Mouse (Mus musculus): ENCODE measurements at regions not wholly inside any gene's neighbourhood (a gene's known extent, or its start where the extent isn't known, plus 50 kb on each side); places are given as distances from the start of the nearest gene placed in this dataset.

GRCm38 (mm10) chr1:42418233-42418632 lies 277.3 kb upstream of the Pou3f3 start:
- Histone ChIP-seq H3ac (ENCODE audit: control insufficient read depth, insufficient read length) (no peak overlapping the region), H3K4me2 (ENCODE audit: low read depth) (no peak overlapping the region), H3K79me2 (ENCODE audit: control insufficient read depth, insufficient read depth) (no peaks in the 10 kb centered on the region), H3K4me3 (no peak overlapping the region), H3K27me3 (ENCODE audit: control insufficient read depth, insufficient read depth, insufficient read length) (no peaks in the 10 kb centered on the region), H3K36me3 (ENCODE audit: control insufficient read depth, insufficient read depth) (no peaks in the 10 kb centered on the region)
- no peak for TF ChIP-seq CEBPB (IDR thresholded peaks at IDR 0.05; ENCODE audit: insufficient read depth, poor library complexity, severe bottlenecking)
- TF ChIP-seq SRF (IDR thresholded peaks at IDR 0.05; ENCODE audit: control insufficient read depth, insufficient read length, low read depth), result no peak
- no peak for TF ChIP-seq E2F4 (IDR thresholded peaks at IDR 0.05; ENCODE audit: insufficient read depth)
- TF ChIP-seq USF1 (IDR thresholded peaks at IDR 0.05; ENCODE audit: low read depth), result no peak
- TF ChIP-seq MAX (IDR thresholded peaks at IDR 0.05; ENCODE audit: low read depth), result no peak
- no peak for TF ChIP-seq TCF12 (IDR thresholded peaks at IDR 0.05; ENCODE audit: insufficient read depth, poor library complexity, severe bottlenecking)
- TF ChIP-seq REST (IDR thresholded peaks at IDR 0.05; ENCODE audit: insufficient read depth, insufficient read length), result no peak
- no peak for TF ChIP-seq MYOD1 (IDR thresholded peaks at IDR 0.05; ENCODE audit: control insufficient read depth in 1 of 3, insufficient read length in 2 of 3, low read depth in 2 of 3)
- TF ChIP-seq TCF3 (IDR thresholded peaks at IDR 0.05; ENCODE audit: insufficient read length, low read depth), result no peak
- TF ChIP-seq POLR2AphosphoS2 (IDR thresholded peaks at IDR 0.05; ENCODE audit: insufficient read length, low read depth), result no peak
- no peak for TF ChIP-seq MYOG (IDR thresholded peaks at IDR 0.05; ENCODE audit: control insufficient read depth in 1 of 3, insufficient read depth in 1 of 3, insufficient read length in 2 of 3, low read depth in 2 of 3)
- TF ChIP-seq POLR2A (IDR thresholded peaks at IDR 0.05; ENCODE audit: insufficient read length, low read depth), result no peak

- H3K4me2 ChIP-seq (ENCODE audit: low read depth), result no peak overlapping the region
- no peak overlapping the region for H3ac ChIP-seq (ENCODE audit: control insufficient read depth, insufficient read length)
- TF ChIP-seq MYOG (IDR thresholded peaks at IDR 0.05; ENCODE audit: control insufficient read depth in 1 of 3, insufficient read depth in 1 of 3, insufficient read length in 2 of 3, low read depth in 2 of 3), result no peak
- TF ChIP-seq E2F4 (IDR thresholded peaks at IDR 0.05; ENCODE audit: insufficient read depth), result no peak
- no peak for TF ChIP-seq POLR2AphosphoS2 (IDR thresholded peaks at IDR 0.05; ENCODE audit: insufficient read length, low read depth)
- no peak for TF ChIP-seq TCF3 (IDR thresholded peaks at IDR 0.05; ENCODE audit: insufficient read length, low read depth)
- TF ChIP-seq TCF12 (IDR thresholded peaks at IDR 0.05; ENCODE audit: insufficient read depth, poor library complexity, severe bottlenecking), result no peak
- no peak for TF ChIP-seq POLR2A (IDR thresholded peaks at IDR 0.05; ENCODE audit: insufficient read length, low read depth)
- no peak for TF ChIP-seq CEBPB (IDR thresholded peaks at IDR 0.05; ENCODE audit: insufficient read depth, poor library complexity, severe bottlenecking)
- TF ChIP-seq MAX (IDR thresholded peaks at IDR 0.05; ENCODE audit: low read depth), result no peak
- TF ChIP-seq REST (IDR thresholded peaks at IDR 0.05; ENCODE audit: insufficient read depth, insufficient read length), result no peak
- TF ChIP-seq USF1 (IDR thresholded peaks at IDR 0.05; ENCODE audit: low read depth), result no peak
- TF ChIP-seq SRF (IDR thresholded peaks at IDR 0.05; ENCODE audit: control insufficient read depth, insufficient read length, low read depth), result no peak
- TF ChIP-seq MYOD1 (IDR thresholded peaks at IDR 0.05; ENCODE audit: control insufficient read depth in 1 of 3, insufficient read length in 2 of 3, low read depth in 2 of 3), result no peak
- H3K27me3 ChIP-seq (ENCODE audit: control insufficient read depth, insufficient read depth, insufficient read length), result no peaks in the 10 kb centered on the region
- H3K36me3 ChIP-seq (ENCODE audit: control insufficient read depth, insufficient read depth), result no peaks in the 10 kb centered on the region
- no peak overlapping the region for H3K4me3 ChIP-seq
- H3K79me2 ChIP-seq (ENCODE audit: control insufficient read depth, insufficient read depth), result no peaks in the 10 kb centered on the region
These were observed 259.1 kb upstream of the Pou3f3 start for GRCm38 (mm10) chr1:42436366-42436998.

GRCm38 (mm10) chr1:42468365-42468764 lies 227.2 kb upstream of the Pou3f3 start:
- no peak overlapping the region for H3ac ChIP-seq (ENCODE audit: control insufficient read depth, insufficient read length)
- no peaks in the 10 kb centered on the region for H3K36me3 ChIP-seq (ENCODE audit: control insufficient read depth, insufficient read depth)
- no peak overlapping the region for H3K4me2 ChIP-seq (ENCODE audit: low read depth)
- no peak overlapping the region for H3K4me3 ChIP-seq
- TF ChIP-seq USF1 (IDR thresholded peaks at IDR 0.05; ENCODE audit: low read depth) (no peak), CEBPB (IDR thresholded peaks at IDR 0.05; ENCODE audit: insufficient read depth, poor library complexity, severe bottlenecking) (no peak), E2F4 (IDR thresholded peaks at IDR 0.05; ENCODE audit: insufficient read depth) (no peak), TCF12 (IDR thresholded peaks at IDR 0.05; ENCODE audit: insufficient read depth, poor library complexity, severe bottlenecking) (no peak), SRF (IDR thresholded peaks at IDR 0.05; ENCODE audit: control insufficient read depth, insufficient read length, low read depth) (no peak), TCF3 (IDR thresholded peaks at IDR 0.05; ENCODE audit: insufficient read length, low read depth) (no peak), POLR2A (IDR thresholded peaks at IDR 0.05; ENCODE audit: insufficient read length, low read depth) (no peak), REST (IDR thresholded peaks at IDR 0.05; ENCODE audit: insufficient read depth, insufficient read length) (no peak), POLR2AphosphoS2 (IDR thresholded peaks at IDR 0.05; ENCODE audit: insufficient read length, low read depth) (no peak), MYOD1 (IDR thresholded peaks at IDR 0.05; ENCODE audit: control insufficient read depth in 1 of 3, insufficient read length in 2 of 3, low read depth in 2 of 3) (no peak), MAX (IDR thresholded peaks at IDR 0.05; ENCODE audit: low read depth) (no peak)
- H3K27me3 ChIP-seq (ENCODE audit: control insufficient read depth, insufficient read depth, insufficient read length), result no peaks in the 10 kb centered on the region
- H3K79me2 ChIP-seq (ENCODE audit: control insufficient read depth, insufficient read depth), result no peaks in the 10 kb centered on the region

GRCm38 (mm10) chr1:42471846-42472494 lies 223.6 kb upstream of the Pou3f3 start:
- H3K4me3 ChIP-seq, result no peak overlapping the region
- no peaks in the 10 kb centered on the region for H3K36me3 ChIP-seq (ENCODE audit: control insufficient read depth, insufficient read depth)
- TF ChIP-seq POLR2A (IDR thresholded peaks at IDR 0.05; ENCODE audit: insufficient read length, low read depth) (no peak), MYOG (IDR thresholded peaks at IDR 0.05; ENCODE audit: control insufficient read depth in 1 of 3, insufficient read depth in 1 of 3, insufficient read length in 2 of 3, low read depth in 2 of 3) (no peak), MAX (IDR thresholded peaks at IDR 0.05; ENCODE audit: low read depth) (no peak), MYOD1 (IDR thresholded peaks at IDR 0.05; ENCODE audit: control insufficient read depth in 1 of 3, insufficient read length in 2 of 3, low read depth in 2 of 3) (no peak), E2F4 (IDR thresholded peaks at IDR 0.05; ENCODE audit: insufficient read depth) (no peak), TCF12 (IDR thresholded peaks at IDR 0.05; ENCODE audit: insufficient read depth, poor library complexity, severe bottlenecking) (no peak), SRF (IDR thresholded peaks at IDR 0.05; ENCODE audit: control insufficient read depth, insufficient read length, low read depth) (no peak), CEBPB (IDR thresholded peaks at IDR 0.05; ENCODE audit: insufficient read depth, poor library complexity, severe bottlenecking) (no peak), POLR2AphosphoS2 (IDR thresholded peaks at IDR 0.05; ENCODE audit: insufficient read length, low read depth) (no peak), TCF3 (IDR thresholded peaks at IDR 0.05; ENCODE audit: insufficient read length, low read depth) (no peak), USF1 (IDR thresholded peaks at IDR 0.05; ENCODE audit: low read depth) (no peak), REST (IDR thresholded peaks at IDR 0.05; ENCODE audit: insufficient read depth, insufficient read length) (no peak)
- no peak overlapping the region for H3ac ChIP-seq (ENCODE audit: control insufficient read depth, insufficient read length)
- H3K4me2 ChIP-seq (ENCODE audit: low read depth), result no peak overlapping the region
- H3K79me2 ChIP-seq (ENCODE audit: control insufficient read depth, insufficient read depth), result no peaks in the 10 kb centered on the region
- no peaks in the 10 kb centered on the region for H3K27me3 ChIP-seq (ENCODE audit: control insufficient read depth, insufficient read depth, insufficient read length)
